Mouse (Mus musculus): ENCODE measurements around the gene Sav1.

DNA sequence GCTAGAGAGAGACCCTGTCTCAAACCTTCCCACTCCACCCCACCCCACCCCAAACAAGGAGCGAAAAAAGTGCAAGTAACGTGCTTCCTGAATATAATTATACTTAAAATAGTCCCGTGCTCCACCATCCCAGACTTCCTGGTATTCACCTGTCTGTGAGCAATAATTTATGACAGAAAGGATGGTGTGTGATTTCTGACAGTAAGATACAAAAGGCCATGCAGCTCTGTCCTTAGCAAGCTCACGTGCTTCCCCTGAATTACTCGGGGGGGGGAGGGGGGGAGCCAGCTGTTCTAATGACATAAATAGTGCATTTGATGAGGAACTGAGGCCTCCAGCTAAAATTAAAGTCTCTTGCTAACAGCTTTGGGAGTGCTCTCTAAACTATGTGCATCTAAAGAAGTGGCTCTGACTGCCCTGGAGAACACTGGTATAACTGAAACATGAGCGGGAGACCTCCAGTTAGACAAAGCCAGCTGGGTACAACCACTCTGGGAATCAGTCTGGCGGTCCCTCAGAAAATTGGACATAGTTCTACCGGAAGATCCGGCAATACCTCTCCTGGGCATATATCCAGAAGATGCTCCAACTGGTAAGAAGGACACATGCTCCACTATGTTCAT is 9.3 kb downstream of the Sav1 start:
- TF ChIP-seq ZNF384 (IDR thresholded peaks at IDR 0.05; ENCODE audit: low read depth, low read length) = no peak
- TF ChIP-seq MAFK (IDR thresholded peaks at IDR 0.05; ENCODE audit: insufficient read depth, low read depth, low read length) = no peak
- no peak for TF ChIP-seq CHD2 (IDR thresholded peaks at IDR 0.05; ENCODE audit: low read depth, low read length)
- no peak for TF ChIP-seq ZC3H11A (IDR thresholded peaks at IDR 0.05; ENCODE audit: borderline replicate concordance, low read depth, low read length)

Data from ES-E14 (cell line).